Mouse (Mus musculus): Measurements from ENCODE around the gene Rbm44. TPM values are rescaled to one million over a fixed set of nuclear protein-coding genes. Genes with fewer than 3 reads are reported as not detected.

Rbm44 gene
- polyA plus RNA-seq (2015; fragmentation: Nextera tagmentation; extraction: Ambion mirVana): 0.21 and 0.29 TPM in 2 replicates

- Histone ChIP-seq H3K4me3 (no peak within 1 kb of the TSS), H3K4me1 (replicated peaks) (no peaks in the 10 kb centered on the region), H3K4me2 (no peak within 1 kb of the TSS), H3K27ac (replicated peaks) (no peak within 1 kb of the TSS), H3K27me3 (no peaks in the 10 kb centered on the region), H3K36me3 (no peaks in the 10 kb centered on the region), H3K9ac (no peak within 1 kb of the TSS), H3K9me3 (no peaks in the 10 kb centered on the region)
- ATAC-seq (ENCODE audit: low read depth): no peak
- 70% methylated on average over 20 of the region's 20 CpGs for WGBS
Observed at GRCm38 (mm10) chr1:91144813-91145212, at the start of gene Rbm44. TSS of gene Rbm44 (plus strand) at chr1:91145089.

DNA sequence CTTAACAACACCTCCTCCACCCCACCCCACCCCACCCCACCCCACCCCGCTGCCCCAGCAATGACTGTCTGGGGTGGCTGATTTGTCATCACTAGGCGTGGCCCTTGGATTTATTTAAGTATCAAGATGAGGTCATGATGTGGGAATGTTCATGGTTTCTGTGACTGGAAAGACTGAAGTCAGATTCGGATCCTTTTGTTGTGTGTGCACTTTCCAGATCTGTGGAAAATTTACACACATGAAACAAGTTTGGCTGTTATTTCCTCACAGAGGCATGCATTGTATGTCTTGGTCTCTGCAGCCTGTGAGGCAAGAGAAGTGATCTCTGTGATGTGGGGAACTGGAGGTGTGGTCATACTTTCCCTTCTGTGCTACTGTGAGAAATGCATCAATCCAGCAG, 49.6 kb upstream of the Rbm44 start:
- WGBS: 80% methylated on average over 3 of the region's 3 CpGs
- Histone ChIP-seq H3K4me3 (no peak overlapping the region), H3K27ac (replicated peaks) (no peak overlapping the region), H3K9ac (no peak overlapping the region), H3K4me1 (replicated peaks) (peaks cover 15% of the 10 kb centered on the region; the same call in 1 of the 2 replicates), H3K36me3 (no peaks in the 10 kb centered on the region), H3K4me2 (no peak overlapping the region), H3K27me3 (no peaks in the 10 kb centered on the region), H3K9me3 (no peaks in the 10 kb centered on the region)
- ATAC-seq (ENCODE audit: low read depth): no peak

GRCm38 (mm10) chr1:91095853-91096252, 49.0 kb upstream of the Rbm44 start:
- peaks cover 15% of the 10 kb centered on the region; the same call in 1 of the 2 replicates for H3K4me1 ChIP-seq (replicated peaks)
- no peaks in the 10 kb centered on the region for H3K9me3 ChIP-seq
- 78% methylated on average over 1 of the region's 1 CpGs for WGBS
- no peak for ATAC-seq (ENCODE audit: low read depth)
- H3K4me3 ChIP-seq: no peak overlapping the region
- H3K27ac ChIP-seq (replicated peaks): no peak overlapping the region
- H3K27me3 ChIP-seq: no peaks in the 10 kb centered on the region
- H3K9ac ChIP-seq: no peak overlapping the region
- H3K4me2 ChIP-seq: no peak overlapping the region
- no peaks in the 10 kb centered on the region for H3K36me3 ChIP-seq

- Histone ChIP-seq H3K27ac (replicated peaks) (no peak overlapping the region), H3K9me3 (no peaks in the 10 kb centered on the region)
- WGBS: 78% methylated on average over 5 of the region's 5 CpGs
Observed at GRCm38 (mm10) chr1:91096490-91096889, 48.4 kb upstream of the Rbm44 start.

DNA sequence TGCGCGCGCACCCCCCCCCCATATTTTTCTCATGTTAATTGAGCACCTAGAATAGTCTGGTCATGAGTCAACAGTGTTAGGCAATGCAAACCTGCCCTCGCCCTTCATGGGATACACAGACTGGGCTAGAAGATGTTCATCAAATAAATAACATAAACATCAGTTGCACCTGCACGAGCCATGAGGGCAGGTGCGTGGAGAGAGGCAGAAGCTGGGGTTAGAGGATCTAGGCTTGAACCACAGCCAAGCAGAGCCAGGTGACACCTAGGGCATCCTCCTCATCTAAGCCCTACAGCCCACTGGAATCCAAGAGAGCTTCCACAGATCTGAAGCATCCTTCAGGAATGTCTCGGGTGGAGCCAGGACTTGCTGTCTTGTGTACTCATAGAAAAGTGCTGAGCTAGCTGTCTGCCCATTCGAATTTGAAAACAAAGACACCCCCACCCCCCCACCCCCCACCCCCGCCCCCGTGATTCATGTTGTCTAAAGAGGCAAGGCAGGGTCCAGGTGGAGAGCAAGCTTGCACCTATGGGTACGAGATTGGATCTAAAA, 47.5 kb upstream of the Rbm44 start:
- Histone ChIP-seq H3K4me1 (replicated peaks) (peaks cover 15% of the 10 kb centered on the region; the same call in 1 of the 2 replicates), H3K36me3 (peaks cover 5% of the 10 kb centered on the region; the same call in 1 of the 2 replicates), H3K9me3 (no peaks in the 10 kb centered on the region), H3K27me3 (no peaks in the 10 kb centered on the region), H3K27ac (replicated peaks) (no peak overlapping the region), H3K4me2 (no peak overlapping the region), H3K9ac (no peak overlapping the region), H3K4me3 (no peak overlapping the region)
- WGBS: 91% methylated on average over 11 of the region's 11 CpGs
- no peak for ATAC-seq (ENCODE audit: low read depth)

More at GRCm38 (mm10) chr1:91096490-91096889, 48.4 kb upstream of the Rbm44 start:
- Histone ChIP-seq H3K9ac (no peak overlapping the region), H3K4me1 (replicated peaks) (peaks cover 15% of the 10 kb centered on the region; the same call in 1 of the 2 replicates), H3K4me2 (no peak overlapping the region), H3K27me3 (no peaks in the 10 kb centered on the region), H3K36me3 (peaks cover 4% of the 10 kb centered on the region; the same call in 1 of the 2 replicates), H3K4me3 (no peak overlapping the region)
- no peak for ATAC-seq (ENCODE audit: low read depth)

GRCm38 (mm10) chr1:91098887-91099286, 46.0 kb upstream of the Rbm44 start:
- H3K4me3 ChIP-seq: no peak overlapping the region
- H3K27ac ChIP-seq (replicated peaks): 0 out of 2 replicates have a peak overlapping the region, but pooled peaks have one; percentile 4
- peaks cover 10% of the 10 kb centered on the region for H3K36me3 ChIP-seq
- no peak overlapping the region for H3K4me2 ChIP-seq
- 10% methylated on average over 6 of the region's 6 CpGs for WGBS
- H3K4me1 ChIP-seq (replicated peaks): peaks cover 15% of the 10 kb centered on the region; the same call in 1 of the 2 replicates
- H3K9ac ChIP-seq: no peak overlapping the region
- peak; percentile 50 for ATAC-seq (ENCODE audit: low read depth)
- H3K27me3 ChIP-seq: no peaks in the 10 kb centered on the region
- no peaks in the 10 kb centered on the region for H3K9me3 ChIP-seq

DNA sequence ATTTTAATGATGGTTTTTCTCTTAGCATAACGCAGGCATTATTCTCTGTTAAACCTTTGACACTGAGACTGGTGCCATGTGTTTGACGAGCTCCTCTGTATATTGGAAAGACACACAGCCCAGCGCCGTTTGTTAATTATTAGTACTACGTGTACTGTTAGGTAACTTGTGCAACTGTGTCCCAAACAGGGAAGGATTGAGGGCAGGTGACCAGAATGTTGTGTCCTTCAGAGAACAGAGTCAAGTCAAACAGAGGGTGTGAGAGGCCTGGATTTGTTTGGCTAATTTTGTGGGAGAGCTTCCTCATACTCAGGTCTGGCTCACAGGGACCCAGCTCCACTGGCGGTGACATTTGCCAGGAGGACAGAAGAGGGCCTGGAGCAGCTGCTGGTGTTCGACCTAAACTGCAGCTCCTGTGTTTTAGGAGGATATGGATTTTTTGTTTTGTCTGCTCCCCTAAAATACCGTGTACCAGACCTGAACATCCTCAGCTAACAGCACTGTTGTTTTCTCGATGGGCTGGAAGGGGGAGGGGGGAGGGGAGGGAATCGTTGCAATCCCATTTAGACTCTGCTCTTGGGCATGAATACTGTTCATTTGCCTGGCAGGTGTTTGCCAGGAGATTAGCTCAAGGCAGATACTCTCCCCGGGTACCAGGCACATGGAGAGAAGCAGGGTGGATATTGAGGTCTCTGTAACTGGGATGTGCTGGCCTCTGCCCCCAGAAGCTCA, 43.0 kb upstream of the Rbm44 start:
- no peaks in the 10 kb centered on the region for H3K9me3 ChIP-seq
- H3K36me3 ChIP-seq: peaks cover 23% of the 10 kb centered on the region
- 76% methylated on average over 11 of the region's 11 CpGs for WGBS
- H3K27ac ChIP-seq (replicated peaks): no peak overlapping the region
- H3K9ac ChIP-seq: no peak overlapping the region
- peaks cover 7% of the 10 kb centered on the region; the same call in 1 of the 2 replicates for H3K4me1 ChIP-seq (replicated peaks)
- ATAC-seq (ENCODE audit: low read depth): no peak
- no peak overlapping the region for H3K4me2 ChIP-seq
- H3K27me3 ChIP-seq: no peaks in the 10 kb centered on the region
- H3K4me3 ChIP-seq: no peak overlapping the region

DNA sequence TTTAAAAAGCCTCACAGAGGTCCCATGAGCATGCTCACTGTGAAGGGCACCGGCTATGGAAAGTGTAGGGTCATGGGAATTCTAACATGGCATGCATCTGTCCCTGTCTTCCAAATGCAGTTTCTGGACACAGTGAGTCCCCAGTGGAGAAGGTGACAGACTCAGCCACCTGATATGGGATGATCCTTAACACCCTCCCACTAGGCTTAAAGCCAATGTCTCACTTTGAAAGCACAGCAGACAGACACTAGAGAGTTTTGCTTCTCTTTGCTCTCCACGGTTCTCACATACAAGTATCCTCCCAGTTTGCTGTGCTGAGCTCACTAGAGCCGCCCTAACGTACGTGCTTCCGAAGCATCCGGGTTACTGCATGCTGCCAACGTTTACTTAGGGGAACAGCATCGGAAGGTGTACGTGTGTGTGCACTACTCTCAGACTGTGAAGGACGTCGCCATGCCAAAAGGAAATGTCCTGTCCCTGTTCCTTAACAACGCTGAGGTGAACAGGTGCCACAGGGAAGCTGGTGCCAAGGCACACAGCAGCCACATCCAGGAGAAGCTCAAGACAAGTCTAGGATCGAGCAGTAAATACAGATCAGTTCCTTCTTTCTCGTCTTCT, 41.4 kb upstream of the Rbm44 start:
- H3K27me3 ChIP-seq: no peaks in the 10 kb centered on the region
- peaks cover 37% of the 10 kb centered on the region for H3K36me3 ChIP-seq
- 94% methylated on average over 15 of the region's 15 CpGs for WGBS
- no peaks in the 10 kb centered on the region for H3K9me3 ChIP-seq
- H3K4me3 ChIP-seq: no peak overlapping the region
- H3K9ac ChIP-seq: no peak overlapping the region
- ATAC-seq (ENCODE audit: low read depth): no peak
- no peak overlapping the region for H3K27ac ChIP-seq (replicated peaks)
- no peak overlapping the region for H3K4me2 ChIP-seq
- peaks cover 4% of the 10 kb centered on the region; the same call in 1 of the 2 replicates for H3K4me1 ChIP-seq (replicated peaks)

DNA sequence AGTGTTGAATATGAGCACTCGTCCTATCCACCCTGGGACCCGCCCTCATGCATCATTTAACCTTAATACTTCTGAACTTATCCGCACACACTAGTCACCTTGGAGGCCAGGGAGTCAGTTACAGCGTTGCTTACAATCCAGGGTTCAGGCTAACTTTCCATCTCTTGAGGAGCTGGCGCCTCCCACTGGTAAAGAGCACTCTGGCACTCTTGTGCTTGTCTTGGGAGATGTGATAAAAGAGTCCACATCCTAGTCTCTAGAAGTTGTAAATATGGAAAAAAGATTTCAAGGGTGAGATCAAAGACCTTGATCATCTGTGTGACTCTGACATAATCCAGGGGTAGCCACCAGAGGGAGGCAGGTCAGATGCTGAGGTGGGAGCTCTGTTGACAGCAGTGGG, 37.3 kb upstream of the Rbm44 start:
- Histone ChIP-seq H3K4me2 (no peak overlapping the region), H3K27ac (replicated peaks) (no peak overlapping the region), H3K27me3 (no peaks in the 10 kb centered on the region), H3K4me1 (replicated peaks) (no peaks in the 10 kb centered on the region), H3K4me3 (no peak overlapping the region), H3K9ac (no peak overlapping the region), H3K36me3 (peaks cover 52% of the 10 kb centered on the region), H3K9me3 (no peaks in the 10 kb centered on the region)
- no peak for ATAC-seq (ENCODE audit: low read depth)
- WGBS: 73% methylated on average over 5 of the region's 5 CpGs

DNA sequence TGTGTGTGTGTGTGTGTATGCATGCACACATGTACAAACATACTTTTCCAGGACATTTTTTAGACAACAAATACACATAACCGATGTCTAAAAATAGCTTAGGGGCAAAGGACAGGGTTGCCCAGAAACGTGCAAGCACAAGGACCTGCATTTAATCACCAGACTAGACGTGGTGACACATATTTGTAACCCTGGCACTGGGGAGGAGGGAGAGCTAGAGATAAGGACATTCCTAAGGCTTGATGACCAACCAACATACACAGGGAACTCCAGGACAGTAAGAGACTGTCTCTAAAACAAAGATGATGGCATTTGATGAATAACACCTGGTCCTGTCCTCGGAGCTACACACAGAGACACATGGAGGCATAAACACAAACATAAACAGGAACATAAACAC, 35.6 kb upstream of the Rbm44 start:
- Histone ChIP-seq H3K9me3 (no peaks in the 10 kb centered on the region), H3K4me3 (no peak overlapping the region), H3K4me1 (replicated peaks) (no peaks in the 10 kb centered on the region), H3K36me3 (peaks cover 51% of the 10 kb centered on the region), H3K9ac (no peak overlapping the region), H3K4me2 (no peak overlapping the region), H3K27ac (replicated peaks) (no peak overlapping the region), H3K27me3 (no peaks in the 10 kb centered on the region)
- 81% methylated on average over 4 of the region's 4 CpGs for WGBS
- ATAC-seq (ENCODE audit: low read depth): no peak

GRCm38 (mm10) chr1:91112171-91112570, 32.7 kb upstream of the Rbm44 start:
- Histone ChIP-seq H3K9ac (no peak overlapping the region), H3K9me3 (no peaks in the 10 kb centered on the region), H3K4me1 (replicated peaks) (no peaks in the 10 kb centered on the region), H3K36me3 (peaks cover 47% of the 10 kb centered on the region), H3K4me2 (no peak overlapping the region), H3K27ac (replicated peaks) (no peak overlapping the region), H3K27me3 (no peaks in the 10 kb centered on the region), H3K4me3 (no peak overlapping the region)
- ATAC-seq (ENCODE audit: low read depth): no peak
- 94% methylated on average over 14 of the region's 14 CpGs for WGBS

GRCm38 (mm10) chr1:91112606-91113005, 32.3 kb upstream of the Rbm44 start:
- WGBS: 97% methylated on average over 4 of the region's 4 CpGs
- H3K27me3 ChIP-seq: no peaks in the 10 kb centered on the region

More at GRCm38 (mm10) chr1:91112606-91113005, 32.3 kb upstream of the Rbm44 start:
- no peak for ATAC-seq (ENCODE audit: low read depth)
- Histone ChIP-seq H3K27ac (replicated peaks) (no peak overlapping the region), H3K36me3 (peaks cover 46% of the 10 kb centered on the region), H3K9me3 (no peaks in the 10 kb centered on the region), H3K4me3 (no peak overlapping the region), H3K9ac (no peak overlapping the region), H3K4me1 (replicated peaks) (no peaks in the 10 kb centered on the region), H3K4me2 (no peak overlapping the region)

Measured in neural tube, embryonic 13.5 days (tissue).